Mouse (Mus musculus) intestine, embryonic 15.5 days (tissue): Measurements from ENCODE around the gene Fars2. TPM values are rescaled to one million over a fixed set of nuclear protein-coding genes. Genes with fewer than 3 reads are reported as not detected.

Experiments used
- ATAC-seq: fragments of 200-750 bp; cut with Nextera tagmentation; 2 replicates; pipeline ENCODE4 v1.8.0; 2017; ENCODE audit warnings: moderate TSS enrichment, moderate library complexity
- H3K27ac ChIP-seq: fragments of 300-500 bp; sonication (generic); 2 replicates; pipeline ENCODE4 v1.5.1; 2015; ENCODE audit warnings: mild to moderate bottlenecking, inconsistent platforms
- H3K27me3 ChIP-seq: fragments of 300-500 bp; sonication (generic); replicated peaks from 2 replicates; pipeline ENCODE4 v1.6.1; 2015; ENCODE audit warnings: inconsistent platforms
- H3K36me3 ChIP-seq: fragments of 300-500 bp; sonication (generic); 2 replicates; pipeline ENCODE4 v1.6.1; 2015; ENCODE audit warnings: inconsistent platforms
- H3K4me1 ChIP-seq: fragments of 300-500 bp; sonication (generic); replicated peaks from 2 replicates; pipeline ENCODE4 v1.6.1; 2015; ENCODE audit warnings: inconsistent platforms
- H3K4me2 ChIP-seq: fragments of 300-500 bp; sonication (generic); replicated peaks from 2 replicates; pipeline ENCODE4 v1.6.1; 2015; ENCODE audit warnings: mild to moderate bottlenecking, inconsistent platforms
- H3K4me3 ChIP-seq: fragments of 300-500 bp; sonication (generic); replicated peaks from 2 replicates; pipeline ENCODE4 v1.5.1; 2015; ENCODE audit warnings: inconsistent platforms
- H3K9ac ChIP-seq: fragments of 300-500 bp; sonication (generic); 2 replicates; pipeline ENCODE4 v1.6.1; 2015; ENCODE audit warnings: inconsistent platforms
- H3K9me3 ChIP-seq: fragments of 300-500 bp; sonication (generic); 2 replicates; pipeline ENCODE4 v1.6.1; 2016; ENCODE audit warnings: inconsistent platforms
- WGBS: fragments of 180-500 bp; shearing (Covaris S2); methylation state at CpG from one replicate; pipeline ENCODE4 v1.1.7; 2015; 5-methylcytosine and 5-hydroxymethylcytosine counted together
- polyA plus RNA-seq: library from polyadenylated mRNA; unstranded; fragments of >200 nt; fragmentation: Nextera tagmentation; extraction: Ambion mirVana; gene quantifications from 2 replicates; pipeline ENCODE4 v1.2.1, GENCODE M21; 2015

The Fars2 gene
- polyA plus RNA-seq, 1 experiment from 2014 or later: 41.8 TPM

DNA sequence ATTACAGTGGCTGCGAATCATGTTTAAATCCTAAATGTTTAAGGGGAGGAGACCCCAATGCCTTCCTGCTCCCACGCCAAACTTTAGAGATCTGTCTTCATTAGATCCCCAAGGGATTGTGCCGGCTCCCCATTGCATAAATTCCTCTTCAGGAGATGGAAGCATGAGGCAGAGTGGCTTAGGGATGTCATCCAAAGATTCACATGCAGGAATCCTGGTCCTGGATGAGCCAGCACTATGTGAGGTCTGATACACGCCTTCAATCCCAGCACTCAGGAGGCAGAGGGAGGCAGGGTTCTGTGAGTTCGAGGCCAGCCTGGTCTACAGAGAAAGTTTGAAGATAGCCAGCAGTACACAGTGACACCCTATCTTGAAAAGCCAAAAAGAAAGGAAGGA lies 436.0 kb downstream of the Fars2 start:
- no peaks in the 10 kb centered on the region for H3K36me3 ChIP-seq
- no peak for ATAC-seq
- no peak overlapping the region for H3K4me2 ChIP-seq
- H3K4me3 ChIP-seq: no peak overlapping the region
- no peak overlapping the region for H3K9ac ChIP-seq
- no peak overlapping the region for H3K27ac ChIP-seq
- no peaks in the 10 kb centered on the region for H3K27me3 ChIP-seq
- H3K4me1 ChIP-seq: no peaks in the 10 kb centered on the region
- H3K9me3 ChIP-seq: no peaks in the 10 kb centered on the region
- WGBS: 75% methylated on average over 5 of the region's 5 CpGs

DNA sequence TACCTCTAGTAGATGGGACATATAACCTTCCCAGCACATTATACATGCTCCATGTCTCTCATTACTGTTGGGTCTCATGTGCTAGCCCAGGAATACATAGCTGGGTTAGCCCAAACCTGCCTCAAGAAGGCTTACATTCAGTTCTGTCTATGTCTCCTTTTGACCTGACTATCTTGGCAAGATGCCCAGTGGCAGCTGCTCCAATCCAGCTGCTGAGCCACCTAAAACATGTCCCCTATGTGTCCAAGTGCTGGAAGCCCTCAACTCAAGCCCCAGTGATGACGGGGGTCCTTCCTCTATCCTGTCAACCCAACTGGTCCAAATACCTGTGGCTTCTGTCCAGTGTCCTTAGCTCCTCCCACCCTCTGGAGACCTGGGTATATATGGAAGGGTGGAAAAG lies 437.5 kb downstream of the Fars2 start:
- H3K4me1 ChIP-seq: no peaks in the 10 kb centered on the region
- no peaks in the 10 kb centered on the region for H3K27me3 ChIP-seq
- no peaks in the 10 kb centered on the region for H3K36me3 ChIP-seq
- H3K4me2 ChIP-seq: no peak overlapping the region
- no peak overlapping the region for H3K27ac ChIP-seq
- no peak overlapping the region for H3K4me3 ChIP-seq
- no peaks in the 10 kb centered on the region for H3K9me3 ChIP-seq
- H3K9ac ChIP-seq: no peak overlapping the region
- no peak for ATAC-seq
- 78% methylated on average over 1 of the region's 1 CpGs for WGBS

DNA sequence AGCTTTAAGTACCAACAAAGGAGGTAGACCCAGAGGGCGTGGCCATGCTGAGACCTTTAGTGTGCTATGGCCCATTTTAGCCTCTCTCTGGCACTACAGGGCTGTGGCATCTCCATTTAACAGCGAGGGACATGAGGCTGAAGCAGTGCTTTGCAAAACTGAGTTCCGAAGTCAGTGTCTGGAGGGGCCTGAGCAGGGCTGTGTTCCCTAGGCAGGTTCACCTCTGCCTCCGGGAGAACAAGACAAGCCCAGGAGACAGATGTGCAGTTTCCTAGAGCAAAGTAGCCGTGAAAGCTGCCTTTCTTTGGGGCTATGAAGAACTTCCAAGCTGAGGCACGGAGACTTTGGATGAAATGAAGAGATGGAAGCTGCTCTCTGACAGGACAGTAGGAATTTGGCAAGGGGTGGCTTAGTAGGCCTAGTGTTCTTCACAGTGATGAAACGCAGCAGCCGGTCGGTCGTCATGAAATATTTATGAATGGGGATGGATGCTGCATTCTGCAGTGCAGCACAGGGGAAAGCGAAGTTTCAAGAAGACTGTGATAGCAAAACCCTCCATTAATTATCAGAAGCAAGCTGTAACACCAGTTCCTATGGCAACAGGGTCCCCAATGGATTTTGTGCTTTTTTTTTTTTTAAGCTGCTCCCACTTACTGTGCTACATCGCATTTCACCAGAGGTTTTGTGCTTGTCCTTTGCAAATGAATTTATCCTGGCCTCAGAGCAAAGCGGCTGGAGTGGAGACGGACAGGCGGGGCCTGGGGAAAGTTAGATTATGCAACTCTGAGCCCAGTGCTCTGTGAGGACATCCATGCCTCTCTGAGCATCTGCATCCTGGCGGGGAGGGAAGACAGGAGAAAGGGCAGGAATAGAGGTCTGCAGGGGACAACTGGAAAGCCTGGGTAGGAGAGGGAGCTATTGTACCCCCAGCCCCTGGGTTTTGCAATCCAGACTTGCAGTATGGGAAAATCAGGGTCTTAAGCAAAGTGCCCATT lies 445.5 kb downstream of the Fars2 start:
- H3K9me3 ChIP-seq: no peaks in the 10 kb centered on the region; the same call in 1 of the 2 replicates
- WGBS: 47% methylated on average over 16 of the region's 16 CpGs
- H3K9ac ChIP-seq: no peak overlapping the region
- no peak overlapping the region for H3K4me3 ChIP-seq
- H3K4me2 ChIP-seq: no peak overlapping the region
- no peaks in the 10 kb centered on the region for H3K4me1 ChIP-seq
- H3K27me3 ChIP-seq: no peaks in the 10 kb centered on the region
- ATAC-seq: peak; percentile 34; the same call in 1 of the 2 replicates
- no peak overlapping the region for H3K27ac ChIP-seq
- H3K36me3 ChIP-seq: no peaks in the 10 kb centered on the region

DNA sequence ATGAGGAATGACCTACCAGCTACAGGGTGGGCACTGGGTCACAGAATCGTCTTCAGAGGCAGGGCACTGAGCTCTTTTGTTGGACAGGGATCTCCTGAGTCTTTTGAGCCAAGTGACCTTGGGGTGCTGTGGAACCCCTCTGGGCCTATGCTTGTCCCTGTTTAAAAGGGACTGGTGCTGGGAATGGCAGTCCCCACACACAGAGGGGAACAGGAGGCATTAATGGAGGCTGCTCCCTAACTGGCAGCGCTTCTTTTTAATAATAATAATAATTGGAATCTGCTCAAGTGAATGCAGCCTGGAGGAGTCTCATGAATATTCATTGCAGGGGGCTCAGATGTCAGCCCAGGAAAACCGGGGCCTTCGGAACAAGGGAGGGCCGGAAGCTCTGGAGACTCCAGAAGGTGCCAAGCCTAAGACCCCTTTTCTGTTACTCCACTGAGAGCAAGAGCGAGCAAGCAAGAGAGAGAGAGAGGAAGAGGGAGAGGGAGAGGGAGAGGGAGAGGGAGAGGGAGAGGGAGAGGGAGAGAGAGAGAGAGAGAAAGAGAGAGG lies 447.6 kb downstream of the Fars2 start:
- no peaks in the 10 kb centered on the region for H3K4me1 ChIP-seq
- no peak for ATAC-seq
- no peak overlapping the region for H3K9ac ChIP-seq
- H3K27ac ChIP-seq: no peak overlapping the region
- H3K4me3 ChIP-seq: no peak overlapping the region
- no peaks in the 10 kb centered on the region; the same call in 1 of the 2 replicates for H3K9me3 ChIP-seq
- H3K4me2 ChIP-seq: no peak overlapping the region
- WGBS: 57% methylated on average over 6 of the region's 6 CpGs
- H3K36me3 ChIP-seq: no peaks in the 10 kb centered on the region
- no peaks in the 10 kb centered on the region for H3K27me3 ChIP-seq

DNA sequence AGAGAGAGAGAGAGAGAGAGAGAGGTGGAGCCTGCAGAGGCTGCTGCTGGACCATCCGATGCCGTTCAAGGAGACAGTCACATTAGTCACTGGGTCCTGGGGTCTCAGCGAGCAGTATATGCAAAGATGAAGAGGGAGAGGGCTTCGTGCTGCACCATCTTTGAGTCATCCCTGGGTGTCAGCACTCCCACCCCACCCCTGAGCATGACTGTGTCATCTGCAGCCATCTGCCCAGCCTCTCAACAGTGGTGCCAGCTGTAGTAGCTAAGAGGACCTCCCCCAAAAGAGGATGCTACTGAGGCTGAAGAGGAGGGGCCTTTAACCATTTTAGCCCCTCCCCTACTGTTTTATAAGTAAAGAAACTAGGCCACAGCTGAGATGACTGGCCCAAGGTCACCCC lies 459.6 kb downstream of the Fars2 start:
- Histone ChIP-seq H3K27ac (no peak overlapping the region), H3K9ac (no peak overlapping the region), H3K36me3 (no peaks in the 10 kb centered on the region), H3K4me3 (no peak overlapping the region), H3K9me3 (no peaks in the 10 kb centered on the region), H3K27me3 (no peaks in the 10 kb centered on the region), H3K4me2 (no peak overlapping the region), H3K4me1 (no peaks in the 10 kb centered on the region)
- no peak for ATAC-seq
- WGBS: 55% methylated on average over 4 of the region's 4 CpGs

DNA sequence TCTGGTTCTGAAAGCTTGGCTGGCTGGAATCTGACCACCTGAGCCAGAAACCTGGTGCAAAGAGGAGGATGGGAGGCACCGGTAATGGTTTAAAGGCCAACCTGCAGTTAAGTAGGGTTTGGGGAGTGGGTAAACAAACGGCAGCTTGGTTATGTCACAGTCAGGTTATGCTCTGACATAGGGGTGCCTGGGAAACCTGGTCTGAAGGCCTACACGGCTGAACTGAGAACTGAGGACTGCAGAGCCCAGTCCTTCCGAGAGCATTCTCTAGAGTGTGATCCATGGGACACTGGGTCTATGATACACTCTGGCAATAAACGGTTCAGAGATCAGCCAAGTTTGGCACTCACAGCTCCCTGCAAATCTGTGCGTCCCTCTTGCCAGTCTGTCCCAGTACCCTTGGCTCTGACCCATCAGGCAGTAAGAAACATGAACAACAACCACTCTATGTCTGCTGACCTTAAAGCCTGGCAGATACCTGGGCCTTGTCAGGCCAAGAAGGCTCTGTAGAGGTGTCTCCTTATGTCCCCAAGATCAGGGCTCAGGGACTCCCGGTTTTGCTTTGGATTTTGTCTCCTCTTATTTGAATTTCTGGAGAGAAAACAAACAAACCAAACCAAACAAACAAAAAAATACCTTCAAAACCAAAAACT lies 460.8 kb downstream of the Fars2 start:
- Histone ChIP-seq H3K4me1 (no peaks in the 10 kb centered on the region), H3K4me2 (peak overlapping the region; percentile 82), H3K27me3 (no peaks in the 10 kb centered on the region), H3K27ac (no peak overlapping the region), H3K9ac (no peak overlapping the region), H3K36me3 (no peaks in the 10 kb centered on the region), H3K9me3 (no peaks in the 10 kb centered on the region), H3K4me3 (peak overlapping the region; percentile 51)
- ATAC-seq: peak; percentile 44
- 42% methylated on average over 7 of the region's 7 CpGs for WGBS

DNA sequence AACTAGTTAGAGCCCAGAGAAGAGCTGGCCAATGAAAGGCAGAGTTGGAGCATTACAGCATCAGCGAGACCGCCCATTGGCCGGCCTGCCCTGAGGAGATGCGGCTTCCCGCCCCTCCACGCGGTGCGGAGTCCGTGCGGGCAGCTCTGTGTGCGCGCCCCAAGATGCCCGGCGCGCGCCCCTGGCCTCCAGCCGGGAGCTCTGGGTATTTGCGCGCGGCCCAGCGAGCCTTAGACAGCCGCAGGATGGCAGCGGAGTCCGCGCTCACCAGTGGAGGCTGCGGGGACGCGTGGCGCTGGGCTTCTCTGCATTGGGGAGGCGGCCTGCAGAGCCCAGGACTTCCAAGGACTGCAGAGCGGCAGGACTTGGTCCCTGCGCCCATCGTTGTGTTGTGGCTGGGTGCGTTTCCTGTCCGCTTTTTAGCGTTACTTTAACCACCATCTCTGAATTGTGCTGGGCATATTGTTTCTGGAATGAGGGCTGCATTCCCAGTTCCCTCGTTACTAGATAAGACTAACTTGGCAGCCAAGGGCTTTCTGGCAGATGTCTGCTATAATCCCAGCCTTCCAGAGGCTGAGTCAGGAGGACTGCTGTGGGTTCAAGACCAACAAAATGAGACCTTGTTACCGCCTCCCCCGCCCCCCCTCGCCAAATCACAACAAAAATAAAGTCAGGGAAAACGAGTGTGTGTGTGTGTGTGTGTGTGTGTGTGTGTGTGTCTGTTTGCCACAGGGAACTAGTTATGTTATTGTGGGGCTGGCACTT lies 461.5 kb downstream of the Fars2 start:
- Histone ChIP-seq H3K36me3 (no peaks in the 10 kb centered on the region), H3K9ac (peak overlapping the region; percentile 47), H3K27me3 (no peaks in the 10 kb centered on the region), H3K27ac (no peak overlapping the region), H3K4me2 (peak overlapping the region; percentile 82), H3K9me3 (no peaks in the 10 kb centered on the region), H3K4me1 (no peaks in the 10 kb centered on the region), H3K4me3 (peak overlapping the region; percentile 51)
- ATAC-seq: peak; percentile 97
- WGBS: 3% methylated on average over 41 of the region's 41 CpGs

DNA sequence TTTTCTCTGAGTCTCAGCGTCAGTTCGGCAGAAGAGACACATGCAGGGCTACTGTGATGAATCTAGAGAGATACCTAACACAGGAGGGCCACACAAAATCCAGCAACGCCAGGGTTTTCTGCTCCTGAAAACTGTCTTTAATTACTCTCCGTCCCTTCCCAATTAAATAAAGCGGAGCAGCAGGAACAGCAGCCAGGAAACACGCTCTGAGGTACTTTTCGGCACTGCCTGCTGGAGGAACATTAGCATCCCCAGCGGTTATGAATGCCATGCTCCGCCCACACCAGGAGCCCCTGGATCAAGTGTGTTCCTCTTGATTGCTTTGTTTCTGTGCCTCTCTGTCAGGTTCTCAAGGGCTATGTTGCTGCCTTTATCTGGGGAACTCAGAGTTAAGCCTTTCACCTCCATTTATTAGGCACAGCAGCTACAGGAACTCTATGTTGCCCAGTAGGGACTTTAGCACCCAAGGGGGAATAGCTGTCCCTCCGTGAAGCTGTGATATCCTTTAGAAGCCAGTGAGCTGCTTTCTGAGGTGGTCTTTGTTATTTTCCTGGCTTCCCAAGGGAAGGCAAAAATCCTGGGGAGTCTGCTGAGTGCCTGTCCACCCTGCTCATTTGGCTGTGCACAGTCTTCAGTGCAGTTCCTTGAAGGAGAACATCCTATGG lies 465.3 kb downstream of the Fars2 start:
- WGBS: 28% methylated on average over 10 of the region's 10 CpGs
- Histone ChIP-seq H3K27ac (no peak overlapping the region), H3K4me3 (no peak overlapping the region), H3K9me3 (no peaks in the 10 kb centered on the region), H3K4me1 (no peaks in the 10 kb centered on the region), H3K9ac (no peak overlapping the region), H3K36me3 (no peaks in the 10 kb centered on the region), H3K4me2 (no peak overlapping the region), H3K27me3 (no peaks in the 10 kb centered on the region)
- ATAC-seq: no peak

DNA sequence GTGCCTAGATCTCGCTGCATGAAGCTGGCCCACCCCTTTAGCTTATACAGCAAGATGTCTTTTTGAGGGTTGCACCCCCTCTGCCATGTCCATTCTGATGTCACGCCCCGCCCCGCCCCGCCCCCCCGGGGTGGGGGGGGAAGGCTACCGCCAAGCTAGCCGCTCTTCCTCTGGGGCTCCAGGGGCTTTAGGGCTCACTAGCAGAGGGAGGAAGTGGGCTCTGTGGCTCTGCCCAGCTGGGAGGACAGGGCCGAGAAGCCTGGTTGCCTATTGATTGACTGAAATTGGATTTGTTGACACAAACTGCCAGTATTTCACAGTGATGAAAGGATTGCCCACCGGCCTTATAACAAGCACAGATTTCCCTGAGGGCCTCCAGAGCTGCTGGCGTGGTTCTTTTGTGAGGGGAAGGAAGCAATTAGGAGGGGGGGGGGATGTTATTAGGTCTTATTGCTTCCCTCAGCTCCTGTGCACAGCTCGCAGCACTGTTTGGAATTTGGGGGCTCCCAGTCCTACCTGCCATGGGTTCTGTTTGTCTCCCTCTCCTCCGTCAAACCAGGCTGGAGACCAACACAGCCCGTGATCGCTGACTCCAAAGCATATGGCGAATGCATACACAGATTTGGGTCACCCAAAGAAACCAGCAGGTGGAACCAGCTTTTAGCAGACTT lies 466.4 kb downstream of the Fars2 start:
- Histone ChIP-seq H3K4me1 (no peaks in the 10 kb centered on the region), H3K9ac (no peak overlapping the region), H3K9me3 (no peaks in the 10 kb centered on the region), H3K27me3 (no peaks in the 10 kb centered on the region), H3K4me3 (no peak overlapping the region), H3K27ac (no peak overlapping the region), H3K4me2 (no peak overlapping the region), H3K36me3 (no peaks in the 10 kb centered on the region)
- 26% methylated on average over 16 of the region's 16 CpGs for WGBS
- ATAC-seq: no peak

DNA sequence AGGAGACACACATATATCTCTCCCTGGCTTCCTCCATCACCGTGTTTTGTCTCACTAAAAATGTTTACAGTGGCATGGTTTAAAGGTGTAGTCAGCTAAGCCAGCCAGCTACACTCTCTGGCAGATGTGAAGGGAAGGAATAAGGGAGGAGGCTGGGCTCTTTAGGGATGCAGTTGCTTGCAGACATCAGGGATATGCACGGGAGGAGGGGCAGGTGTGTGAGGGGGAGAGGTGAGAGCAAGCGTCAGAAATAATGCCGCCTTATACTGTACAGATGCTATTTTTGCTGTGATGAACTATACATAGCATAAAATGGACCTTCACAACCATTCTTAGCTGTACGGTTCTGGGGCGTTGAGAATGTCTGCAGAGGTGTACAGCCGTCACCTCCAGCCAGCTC lies 467.0 kb downstream of the Fars2 start:
- Histone ChIP-seq H3K4me1 (no peaks in the 10 kb centered on the region), H3K27ac (no peak overlapping the region), H3K9ac (no peak overlapping the region), H3K4me2 (no peak overlapping the region), H3K27me3 (no peaks in the 10 kb centered on the region), H3K9me3 (no peaks in the 10 kb centered on the region), H3K36me3 (no peaks in the 10 kb centered on the region), H3K4me3 (no peak overlapping the region)
- 61% methylated on average over 7 of the region's 7 CpGs for WGBS
- ATAC-seq: no peak

DNA sequence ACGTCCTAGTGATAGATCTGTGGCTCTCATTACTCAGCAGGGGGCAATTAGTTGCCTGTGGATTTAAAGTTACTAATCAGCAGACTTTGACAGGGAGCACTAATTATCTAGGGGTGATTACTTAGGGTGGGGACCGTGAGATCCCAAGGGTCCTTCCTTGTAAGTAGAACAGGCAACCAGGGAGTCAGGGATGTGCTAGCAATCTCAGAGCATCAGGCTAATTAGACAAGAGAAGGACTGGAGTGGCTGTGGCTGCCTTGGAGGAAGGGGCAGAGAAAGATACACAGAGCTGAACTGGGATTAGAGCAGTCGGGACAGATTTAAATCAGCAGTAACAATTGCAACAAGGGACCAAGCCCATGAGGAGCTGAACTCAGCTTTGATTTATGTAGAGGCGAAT lies 471.9 kb downstream of the Fars2 start:
- 45% methylated on average over 4 of the region's 4 CpGs for WGBS
- Histone ChIP-seq H3K4me3 (no peak overlapping the region), H3K4me1 (no peaks in the 10 kb centered on the region)

More for the DNA sequence above, 471.9 kb downstream of the Fars2 start:
- H3K36me3 ChIP-seq: no peaks in the 10 kb centered on the region
- no peak overlapping the region for H3K9ac ChIP-seq
- no peaks in the 10 kb centered on the region for H3K9me3 ChIP-seq
- no peak for ATAC-seq
- no peak overlapping the region for H3K27ac ChIP-seq
- no peaks in the 10 kb centered on the region for H3K27me3 ChIP-seq
- no peak overlapping the region for H3K4me2 ChIP-seq
